Comparison of ENCODE assay signal across 8 mouse cellular contexts in the genomic region with DNA sequence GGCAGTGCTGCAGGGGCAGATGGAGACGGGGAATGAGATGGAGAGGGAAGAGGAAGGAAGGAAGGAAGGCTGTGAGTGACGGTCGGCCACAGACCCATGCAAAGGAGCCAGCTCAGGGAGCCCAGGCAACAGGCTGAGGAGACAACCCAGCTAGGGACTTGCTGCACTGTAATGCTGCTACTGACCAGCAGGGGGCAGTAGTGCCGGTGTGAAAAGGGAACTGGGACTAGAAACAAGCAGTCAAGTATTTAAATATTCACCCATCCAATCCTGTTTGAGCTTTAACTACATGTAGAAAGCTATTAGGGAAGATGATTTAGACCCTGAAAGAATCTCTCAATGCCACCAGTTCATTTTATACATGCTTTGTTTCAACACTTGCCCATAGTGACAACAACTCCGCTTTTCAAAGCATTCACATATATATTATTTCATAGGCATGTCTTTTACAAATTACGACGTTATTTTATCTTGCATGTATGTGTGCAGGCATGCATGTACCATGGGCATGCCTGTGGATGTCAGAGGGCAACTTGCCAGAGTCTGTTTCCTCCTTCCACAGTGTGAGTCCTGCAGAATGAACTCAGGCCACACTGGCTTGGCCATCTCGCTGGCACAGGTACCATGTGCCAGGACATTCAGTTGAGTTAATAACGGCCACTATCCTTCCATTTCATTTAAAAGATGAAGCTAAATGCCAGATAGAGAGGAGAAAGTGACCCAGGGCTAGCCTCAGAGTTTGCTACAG.
DNase-seq lines count a peak whose midpoint lies in the region; ATAC-seq and TF ChIP-seq lines count a peak whose summit lies in the region.
"Had no signal": no experiment of that assay in that cellular context is flagged by ENCODE, and none has a peak within 500 bp of the region (broad histone marks: within the 10 kb centered on the region; RNA-seq: fewer than 3 reads in every experiment).

No protein-coding gene starts in this region.

- H3K27me3 ChIP-seq in hindbrain, postnatal 0 days (ENCODE audit: insufficient read depth, low read length), result no peaks in the 10 kb centered on the region
- H3K27me3 ChIP-seq in liver, embryonic 14.5 days (ENCODE audit: control insufficient read depth, insufficient read depth, low read length), result no peaks in the 10 kb centered on the region
- H3K27me3 ChIP-seq: hindbrain, embryonic 15.5 days had no signal

- no peak overlapping the region for H3K9ac ChIP-seq in hindbrain, postnatal 0 days (replicated peaks; ENCODE audit: low read length)
- H3K9ac ChIP-seq in liver, embryonic 14.5 days (replicated peaks), result no peak overlapping the region
- H3K9ac ChIP-seq: hindbrain, embryonic 15.5 days had no signal

- 0 out of 2 replicates have a peak, but pooled peaks have one; percentile 13 for ATAC-seq in hindbrain, postnatal 0 days
- ATAC-seq in liver, embryonic 14.5 days (ENCODE audit: insufficient read depth), result no peak

- no peaks in the 10 kb centered on the region for H3K9me3 ChIP-seq in hindbrain, postnatal 0 days (ENCODE audit: low read length)
- H3K9me3 ChIP-seq in liver, embryonic 14.5 days (ENCODE audit: control insufficient read depth, low read length), result no peaks in the 10 kb centered on the region
- H3K9me3 ChIP-seq: hindbrain, embryonic 15.5 days had no signal

- peak; percentile 83 for DNase-seq in right cerebral cortex, adult 18-20 months
- no peak for DNase-seq in right cerebral cortex, postnatal 36 days (ENCODE audit: low spot score in 2 of 2)
- DNase-seq in adrenal gland, postnatal 25 days, result peak; percentile 73
- DNase-seq in embryo, embryonic 11 days, result peak; percentile 62
- DNase-seq in hindbrain, postnatal 0 days (ENCODE audit: low spot score), result peak; percentile 80
- DNase-seq in liver, embryonic 14.5 days (ENCODE audit: low read depth in 3 of 3, low spot score in 3 of 3), result peak in 2 of 3 experiments; percentile 17 to 36
- peak; percentile 90 for DNase-seq in right cerebral cortex, postnatal 4 days

- peak; percentile 96 for TF ChIP-seq CTCF in hindbrain, postnatal 0 days (IDR thresholded peaks at IDR 0.05; ENCODE audit: low read depth)
- TF ChIP-seq CTCF in liver, embryonic 14.5 days (IDR thresholded peaks at IDR 0.05; ENCODE audit: low read depth), result peak; percentile 92

- H3K4me2 ChIP-seq in hindbrain, postnatal 0 days (ENCODE audit: low read depth, low read length), result no peak overlapping the region
- no peak overlapping the region for H3K4me2 ChIP-seq in liver, embryonic 14.5 days (ENCODE audit: low read depth)
- H3K4me2 ChIP-seq: hindbrain, embryonic 15.5 days had no signal

- WGBS in hindbrain, postnatal 0 days, result 55% methylated on average over 9 of the region's 9 CpGs
- 36% methylated on average over 9 of the region's 9 CpGs for WGBS in liver, embryonic 14.5 days (ENCODE audit: insufficient replicate concordance)

- H3K4me3 ChIP-seq in hindbrain, postnatal 0 days (ENCODE audit: low read length), result no peak overlapping the region
- no peak overlapping the region for H3K4me3 ChIP-seq in liver, embryonic 14.5 days (ENCODE audit: insufficient read depth in 1 of 2, low read depth in 2 of 2, low read length in 2 of 2)
- H3K4me3 ChIP-seq: hindbrain, embryonic 15.5 days had no signal

- no peak for TF ChIP-seq EP300 in liver, embryonic 14.5 days (IDR thresholded peaks at IDR 0.05; ENCODE audit: low read depth)

- peaks cover 2% of the 10 kb centered on the region; the same call in 1 of the 2 replicates for H3K4me1 ChIP-seq in hindbrain, postnatal 0 days (ENCODE audit: insufficient read depth, low read length)
- H3K4me1 ChIP-seq in liver, embryonic 14.5 days (replicated peaks; ENCODE audit: control insufficient read depth in 2 of 2, insufficient read depth in 2 of 2, low read length in 1 of 2), result no peaks in the 10 kb centered on the region

- 0 out of 2 replicates have a peak overlapping the region, but pooled peaks have one; percentile 32 for H3K27ac ChIP-seq in hindbrain, postnatal 0 days
- H3K27ac ChIP-seq in liver, embryonic 14.5 days, result no peak overlapping the region
- H3K27ac ChIP-seq: hindbrain, embryonic 15.5 days had no signal

- H3K36me3 ChIP-seq in hindbrain, postnatal 0 days (ENCODE audit: insufficient read depth, low read length), result peaks cover 23% of the 10 kb centered on the region; the same call in 1 of the 2 replicates
- H3K36me3 ChIP-seq in liver, embryonic 14.5 days (replicated peaks; ENCODE audit: control insufficient read depth, insufficient read depth, low read depth), result no peaks in the 10 kb centered on the region

Comparison
In these comparisons a context has a peak if more than half of its experiments do, and no peak if none do; other contexts are left out.
1. DNase-seq: peak in right cerebral cortex, adult 18-20 months (single experiment), adrenal gland, postnatal 25 days (single experiment), embryo, embryonic 11 days (single experiment), hindbrain, postnatal 0 days (single experiment), liver, embryonic 14.5 days (2 of 3) and right cerebral cortex, postnatal 4 days (single experiment); none in right cerebral cortex, postnatal 36 days (0 of 2).